Mouse (Mus musculus) heart, postnatal 0 days (tissue): ENCODE measurements around the gene Pax4. TPM values are rescaled to one million over a fixed set of nuclear protein-coding genes. Genes with fewer than 3 reads are reported as not detected.

ENCODE experiments used
- ATAC-seq: fragments of 200-750 bp; cut with Nextera tagmentation; 2 replicates; pipeline ENCODE4 v1.8.0; 2017; ENCODE audit warnings: low read depth, moderate number of reproducible peaks, moderate library complexity; ENCODE audit not compliant: insufficient read depth
- DNase-seq: peaks from one replicate; pipeline ENCODE4 v3.0.0-alpha.2; 2016; ENCODE audit warnings: low spot score
- H3K27ac ChIP-seq: fragments of 300-500 bp; sonication (generic); 2 replicates; pipeline ENCODE4 v1.5.1; 2014; ENCODE audit warnings: low read depth, mild to moderate bottlenecking
- H3K27me3 ChIP-seq: fragments of 300-500 bp; sonication (generic); 2 replicates; pipeline ENCODE4 v1.6.1; 2014; ENCODE audit warnings: low read length, mixed read lengths; ENCODE audit not compliant: control insufficient read depth, insufficient read depth
- H3K36me3 ChIP-seq: fragments of 300-500 bp; sonication (generic); replicated peaks from 2 replicates; pipeline ENCODE4 v1.6.1; 2014; ENCODE audit warnings: low read length, mixed read lengths; ENCODE audit not compliant: control insufficient read depth, insufficient read depth
- H3K4me1 ChIP-seq: fragments of 300-500 bp; sonication (generic); 2 replicates; pipeline ENCODE4 v1.6.1; 2014; ENCODE audit warnings: antibody characterized with exemption; ENCODE audit not compliant: control insufficient read depth, insufficient read depth
- H3K4me2 ChIP-seq: fragments of 300-500 bp; sonication (generic); 2 replicates; pipeline ENCODE4 v1.6.1; 2014; ENCODE audit warnings: low read depth, mild to moderate bottlenecking, low read length, moderate library complexity
- H3K4me3 ChIP-seq: fragments of 300-500 bp; sonication (generic); 2 replicates; pipeline ENCODE4 v1.5.1; 2014; ENCODE audit warnings: low read depth, low read length
- H3K9ac ChIP-seq: fragments of 300-500 bp; sonication (generic); replicated peaks from 2 replicates; pipeline ENCODE4 v1.6.1; 2014; ENCODE audit warnings: low read depth, low read length, mixed read lengths
- H3K9me3 ChIP-seq: fragments of 300-500 bp; sonication (generic); replicated peaks from 2 replicates; pipeline ENCODE4 v1.6.1; 2016; ENCODE audit warnings: low read length; ENCODE audit not compliant: control insufficient read depth
- CTCF ChIP-seq: IDR thresholded peaks from 2 replicates; pipeline ENCODE4 v1.5.1; 2016; ENCODE audit warnings: antibody characterized with exemption, control low read depth, low read depth
- EP300 ChIP-seq: IDR thresholded peaks from 2 replicates; pipeline ENCODE4 v1.6.1; 2016; ENCODE audit warnings: antibody characterized with exemption, low read depth
- WGBS: fragments of 180-500 bp; shearing (Covaris S2); extraction: QIAGEN DNeasy Blood & Tissue Kit; methylation state at CpG from one replicate; pipeline ENCODE4 v1.1.7; 2014; 5-methylcytosine and 5-hydroxymethylcytosine counted together
- polyA plus RNA-seq: library from polyadenylated mRNA; unstranded; fragments of >200 nt; fragmentation: Nextera tagmentation; extraction: Ambion mirVana; gene quantifications from 2 replicates; pipeline ENCODE4 v1.2.1, GENCODE M21; 2015
- total RNA-seq: library from RNA; depleted of rRNA; stranded (reverse); fragments of >200 nt; gene quantifications from 2 replicates; pipeline ENCODE4 v1.2.3, GENCODE M21; 2014; ENCODE audit warnings: low replicate concordance

The Pax4 gene
- total and polyA plus RNA-seq, 2 experiments from 2014 or later, result not detected

GRCm38 (mm10) chr6:28431538-28431855, 17.7 kb downstream of the Pax4 start:
- Histone ChIP-seq H3K27ac (no peak overlapping the region), H3K9me3 (no peaks in the 10 kb centered on the region), H3K4me1 (no peaks in the 10 kb centered on the region), H3K27me3 (no peaks in the 10 kb centered on the region), H3K4me2 (no peak overlapping the region), H3K4me3 (no peak overlapping the region), H3K36me3 (peaks cover 2% of the 10 kb centered on the region; the same call in 1 of the 2 replicates), H3K9ac (no peak overlapping the region)
- DNase-seq (no peak), ATAC-seq (no peak)
- TF ChIP-seq EP300, result no peak
- TF ChIP-seq CTCF, result no peak
- WGBS, result 65% methylated on average over 6 of the region's 6 CpGs

- no peak overlapping the region for H3K4me3 ChIP-seq
- ATAC-seq, result no peak
- H3K9me3 ChIP-seq, result no peaks in the 10 kb centered on the region
- H3K4me2 ChIP-seq, result no peak overlapping the region
- 66% methylated on average over 10 of the region's 10 CpGs for WGBS
- no peaks in the 10 kb centered on the region for H3K4me1 ChIP-seq
- H3K36me3 ChIP-seq, result peaks cover 7% of the 10 kb centered on the region; the same call in 1 of the 2 replicates
- no peak for DNase-seq
- no peak overlapping the region for H3K9ac ChIP-seq
- no peaks in the 10 kb centered on the region for H3K27me3 ChIP-seq
- H3K27ac ChIP-seq, result no peak overlapping the region
- TF ChIP-seq CTCF (no peak), EP300 (no peak)
Measured at GRCm38 (mm10) chr6:28430795-28431537, 18.2 kb downstream of the Pax4 start.

GRCm38 (mm10) chr6:28429870-28430269, 19.3 kb downstream of the Pax4 start:
- ATAC-seq (no peak), DNase-seq (no peak)
- Histone ChIP-seq H3K4me3 (no peak overlapping the region), H3K9me3 (no peaks in the 10 kb centered on the region), H3K36me3 (peaks cover 16% of the 10 kb centered on the region), H3K27ac (no peak overlapping the region), H3K4me1 (peaks cover 3% of the 10 kb centered on the region; the same call in 1 of the 2 replicates), H3K27me3 (no peaks in the 10 kb centered on the region), H3K9ac (no peak overlapping the region), H3K4me2 (no peak overlapping the region)
- 84% methylated on average over 11 of the region's 11 CpGs for WGBS
- no peak for TF ChIP-seq EP300
- TF ChIP-seq CTCF, result no peak

GRCm38 (mm10) chr6:28428290-28428689, 20.9 kb downstream of the Pax4 start, which contains the start of gene Gcc1:
Gene Gcc1, minus strand, starts transcription at chr6:28428390.
- H3K9me3 ChIP-seq, result no peaks in the 10 kb centered on the region
- WGBS, result 87% methylated on average over 3 of the region's 3 CpGs
- H3K4me3 ChIP-seq, result no peak within 1 kb of the TSS
- ATAC-seq (no peak), DNase-seq (no peak)
- TF ChIP-seq CTCF, result no peak
- TF ChIP-seq EP300, result no peak
- peaks cover 17% of the 10 kb centered on the region for H3K36me3 ChIP-seq
- peaks cover 11% of the 10 kb centered on the region; the same call in 1 of the 2 replicates for H3K4me1 ChIP-seq
- H3K9ac ChIP-seq, result no peak within 1 kb of the TSS
- no peak within 1 kb of the TSS for H3K4me2 ChIP-seq
- H3K27ac ChIP-seq, result no peak within 1 kb of the TSS
- no peaks in the 10 kb centered on the region for H3K27me3 ChIP-seq

GRCm38 (mm10) chr6:28427096-28427839, 21.9 kb downstream of the Pax4 start, which contains the start of gene Fscn3:
Gene Fscn3, plus strand, starts transcription at chr6:28427789.
- Histone ChIP-seq H3K9ac (no peak within 1 kb of the TSS), H3K4me3 (no peak within 1 kb of the TSS), H3K27ac (no peak within 1 kb of the TSS), H3K36me3 (peaks cover 17% of the 10 kb centered on the region), H3K27me3 (no peaks in the 10 kb centered on the region), H3K4me1 (peaks cover 11% of the 10 kb centered on the region; the same call in 1 of the 2 replicates), H3K9me3 (no peaks in the 10 kb centered on the region), H3K4me2 (no peak within 1 kb of the TSS)
- no peak for TF ChIP-seq CTCF
- TF ChIP-seq EP300, result no peak
- no peak for ATAC-seq
- WGBS, result 76% methylated on average over 3 of the region's 3 CpGs
- no peak for DNase-seq
